Mouse (Mus musculus): Measurements from ENCODE around the gene Lrp1. TPM values are rescaled to one million over a fixed set of nuclear protein-coding genes. Genes with fewer than 3 reads are reported as not detected.
"Not testable (repeated sequence)": the region's sequence is repeated elsewhere in the genome, so short reads cannot be mapped to it uniquely, and the experiment has no call there.

Lrp1 gene
- total and polyA plus RNA-seq, 3 experiments: 74.0 to 83.7 (median 79.5) TPM

GRCm38 (mm10) chr10:127662666-127663253 is 41.8 kb upstream of the Lrp1 start:
- H3K27ac ChIP-seq: peak overlapping the region; percentile 85
- no peaks in the 10 kb centered on the region for H3K79me2 ChIP-seq (replicated peaks; ENCODE audit: control insufficient read depth, insufficient read depth, low read length)
- peaks cover 14% of the 10 kb centered on the region for H3K4me1 ChIP-seq (ENCODE audit: control insufficient read depth, insufficient read depth, low read length)
- no peaks in the 10 kb centered on the region for H3K36me3 ChIP-seq (ENCODE audit: control insufficient read depth, insufficient read depth, low read length)
- H3K27me3 ChIP-seq (ENCODE audit: control insufficient read depth, insufficient read depth, low read length): no peaks in the 10 kb centered on the region
- WGBS: 60% methylated on average over 19 of the region's 19 CpGs
- peak; percentile 51 to 58 for DNase-seq
- intact Hi-C loops (cut with DNase I): loop anchor here (1.0 kb wide), 1 partner anchor 18 kb away; no protein-coding TSS in a partner anchor
- H3K4me3 ChIP-seq: no peak overlapping the region
- TF ChIP-seq EP300 (IDR thresholded peaks at IDR 0.05; ENCODE audit: insufficient read depth, low read depth, low read length) (no peak), CTCF (IDR thresholded peaks at IDR 0.05) (peak; percentile 46), POLR2A (IDR thresholded peaks at IDR 0.05; ENCODE audit: insufficient read depth, low read depth, low read length) (no peak)
- peak overlapping the region; percentile 40 for H3K9ac ChIP-seq (ENCODE audit: low read depth, low read length)

DNA sequence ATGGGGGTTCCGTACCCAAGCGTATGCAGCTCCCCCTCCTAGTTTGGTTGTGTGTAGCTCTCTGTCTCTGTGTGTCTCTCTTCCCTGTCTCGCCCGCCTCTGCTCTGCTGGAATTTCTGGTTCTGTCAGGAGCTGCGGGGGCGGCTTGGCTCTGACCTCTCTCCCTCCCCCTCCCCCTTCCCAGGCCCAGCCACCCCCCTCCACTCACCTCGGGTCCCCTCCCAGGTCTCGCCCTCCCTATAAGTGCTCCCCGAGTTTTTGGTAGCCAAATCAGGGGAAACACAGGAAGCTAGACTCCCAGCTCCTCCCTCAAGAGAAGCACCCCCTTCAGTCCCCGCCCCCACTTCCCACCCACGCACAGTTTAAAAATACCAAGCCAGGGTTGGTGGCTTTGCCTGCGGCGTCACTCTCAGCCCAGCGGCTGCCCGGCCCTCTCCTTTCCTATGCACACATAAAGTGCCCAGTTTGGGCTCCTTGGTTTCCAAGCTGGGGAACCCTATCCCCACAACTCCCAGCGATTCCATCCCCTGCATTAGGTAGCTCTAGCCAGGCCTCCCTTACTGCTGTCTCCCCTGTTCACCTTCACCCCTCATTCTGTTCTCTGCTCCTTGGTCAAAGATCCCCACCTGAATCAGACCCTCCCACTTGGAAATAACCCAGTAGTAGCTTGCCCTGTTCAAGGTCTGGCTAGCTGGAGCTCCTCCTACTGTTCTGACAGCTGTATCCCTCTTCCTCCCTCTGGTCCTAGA is 41.1 kb upstream of the Lrp1 start:
- 1% methylated on average over 16 of the region's 16 CpGs for WGBS
- Histone ChIP-seq H3K27me3 (ENCODE audit: control insufficient read depth, insufficient read depth, low read length) (no peaks in the 10 kb centered on the region), H3K79me2 (replicated peaks; ENCODE audit: control insufficient read depth, insufficient read depth, low read length) (no peaks in the 10 kb centered on the region), H3K36me3 (ENCODE audit: control insufficient read depth, insufficient read depth, low read length) (no peaks in the 10 kb centered on the region), H3K9ac (ENCODE audit: low read depth, low read length) (peak overlapping the region; percentile 51), H3K4me3 (peak overlapping the region; percentile 46), H3K4me1 (ENCODE audit: control insufficient read depth, insufficient read depth, low read length) (peaks cover 14% of the 10 kb centered on the region), H3K27ac (peak overlapping the region; percentile 85)
- peak; percentile 75 to 80 for DNase-seq
- intact Hi-C loops (cut with DNase I): loop anchor here (1.0 kb wide), 1 partner anchor 18 kb away; no protein-coding TSS in a partner anchor
- no peak; the same call in 1 of the 2 replicates for TF ChIP-seq POLR2A (IDR thresholded peaks at IDR 0.05; ENCODE audit: insufficient read depth, low read depth, low read length)
- TF ChIP-seq EP300 (IDR thresholded peaks at IDR 0.05; ENCODE audit: insufficient read depth, low read depth, low read length): no peak
- TF ChIP-seq CTCF (IDR thresholded peaks at IDR 0.05): no peak

DNA sequence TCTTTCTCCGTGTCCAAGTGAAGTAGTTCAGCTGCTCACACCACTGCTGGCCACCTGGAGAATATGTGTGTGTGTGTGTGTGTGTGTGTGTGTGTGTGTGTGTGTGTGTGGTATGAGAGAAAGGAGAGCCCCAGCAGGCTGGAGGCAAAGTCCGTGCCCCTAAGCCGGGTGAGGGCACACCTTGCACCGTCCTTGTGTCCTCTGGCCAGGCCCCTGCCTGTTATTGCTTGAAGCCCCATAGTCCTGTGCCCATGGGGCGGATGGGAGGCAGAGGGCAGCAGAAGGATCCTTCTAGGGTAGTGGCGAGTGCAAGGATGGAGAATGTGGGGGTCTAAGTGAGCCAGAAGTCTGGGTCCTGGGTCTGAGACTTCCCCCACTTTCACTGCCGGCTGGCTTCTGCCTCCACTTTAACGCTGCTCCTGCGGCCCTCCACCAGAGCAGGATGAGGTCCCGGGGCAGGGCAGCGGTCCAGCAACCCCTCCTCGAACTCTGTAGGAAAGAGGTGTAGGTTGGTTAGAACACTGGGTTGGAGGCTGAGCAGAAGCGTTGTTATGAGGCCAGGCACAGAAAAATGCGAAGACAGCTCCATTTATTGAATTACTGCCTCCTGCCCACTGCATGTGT is 40.5 kb upstream of the Lrp1 start:
- WGBS: 27% methylated on average over 14 of the region's 14 CpGs
- intact Hi-C loops (cut with DNase I): no loop called here
- H3K4me1 ChIP-seq (ENCODE audit: control insufficient read depth, insufficient read depth, low read length): peaks cover 14% of the 10 kb centered on the region
- DNase-seq: peak; percentile 36 to 53
- peak overlapping the region; percentile 46 for H3K4me3 ChIP-seq
- H3K79me2 ChIP-seq (replicated peaks; ENCODE audit: control insufficient read depth, insufficient read depth, low read length): no peaks in the 10 kb centered on the region
- no peaks in the 10 kb centered on the region for H3K27me3 ChIP-seq (ENCODE audit: control insufficient read depth, insufficient read depth, low read length)
- peak overlapping the region; percentile 51 for H3K9ac ChIP-seq (ENCODE audit: low read depth, low read length)
- no peak for TF ChIP-seq CTCF (IDR thresholded peaks at IDR 0.05)
- TF ChIP-seq POLR2A (IDR thresholded peaks at IDR 0.05; ENCODE audit: insufficient read depth, low read depth, low read length): 0 out of 2 replicates have a peak, but pooled peaks have one; percentile 2
- no peak for TF ChIP-seq EP300 (IDR thresholded peaks at IDR 0.05; ENCODE audit: insufficient read depth, low read depth, low read length)
- peak overlapping the region; percentile 85 for H3K27ac ChIP-seq
- H3K36me3 ChIP-seq (ENCODE audit: control insufficient read depth, insufficient read depth, low read length): no peaks in the 10 kb centered on the region

- Histone ChIP-seq H3K4me1 (ENCODE audit: control insufficient read depth, insufficient read depth, low read length) (peaks cover 11% of the 10 kb centered on the region), H3K9ac (ENCODE audit: low read depth, low read length) (no peak overlapping the region), H3K27me3 (ENCODE audit: control insufficient read depth, insufficient read depth, low read length) (no peaks in the 10 kb centered on the region), H3K4me3 (no peak overlapping the region), H3K79me2 (replicated peaks; ENCODE audit: control insufficient read depth, insufficient read depth, low read length) (no peaks in the 10 kb centered on the region), H3K36me3 (ENCODE audit: control insufficient read depth, insufficient read depth, low read length) (no peaks in the 10 kb centered on the region), H3K27ac (no peak overlapping the region)
- TF ChIP-seq POLR2A (IDR thresholded peaks at IDR 0.05; ENCODE audit: insufficient read depth, low read depth, low read length): no peak
- TF ChIP-seq EP300 (IDR thresholded peaks at IDR 0.05; ENCODE audit: insufficient read depth, low read depth, low read length): no peak
- TF ChIP-seq CTCF (IDR thresholded peaks at IDR 0.05): no peak
- no peak for DNase-seq
- intact Hi-C loops (cut with DNase I): no loop called here
- 31% methylated on average over 1 of the region's 1 CpGs for WGBS
Measured at GRCm38 (mm10) chr10:127659551-127659950, 38.6 kb upstream of the Lrp1 start.

DNA sequence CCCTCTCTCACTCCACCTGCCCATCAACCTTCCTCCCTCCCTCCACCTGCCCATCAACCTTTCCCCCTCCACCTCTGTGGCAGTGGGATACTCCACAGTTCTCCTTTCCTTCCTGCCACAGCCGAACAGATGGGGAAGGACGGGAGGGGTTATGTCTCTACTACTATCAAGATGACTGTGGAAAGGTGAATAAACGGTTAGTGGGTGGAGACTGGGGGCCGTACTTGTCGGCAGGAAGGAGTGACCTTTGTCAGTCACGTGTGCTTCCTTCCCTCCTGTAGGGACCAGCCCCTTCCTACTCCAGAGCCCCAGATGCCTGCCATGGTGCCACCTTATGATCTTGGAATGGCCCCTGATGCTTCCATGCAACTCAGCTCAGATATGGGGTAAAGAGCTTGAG is 37.1 kb upstream of the Lrp1 start:
- H3K27me3 ChIP-seq (ENCODE audit: control insufficient read depth, insufficient read depth, low read length): no peaks in the 10 kb centered on the region
- H3K79me2 ChIP-seq (replicated peaks; ENCODE audit: control insufficient read depth, insufficient read depth, low read length): no peaks in the 10 kb centered on the region
- intact Hi-C loops (cut with DNase I): no loop called here
- H3K4me3 ChIP-seq: no peak overlapping the region
- no peaks in the 10 kb centered on the region for H3K36me3 ChIP-seq (ENCODE audit: control insufficient read depth, insufficient read depth, low read length)
- H3K4me1 ChIP-seq (ENCODE audit: control insufficient read depth, insufficient read depth, low read length): peaks cover 11% of the 10 kb centered on the region
- H3K27ac ChIP-seq: no peak overlapping the region
- 29% methylated on average over 6 of the region's 6 CpGs for WGBS
- TF ChIP-seq POLR2A (IDR thresholded peaks at IDR 0.05; ENCODE audit: insufficient read depth, low read depth, low read length) (no peak), CTCF (IDR thresholded peaks at IDR 0.05) (no peak), EP300 (IDR thresholded peaks at IDR 0.05; ENCODE audit: insufficient read depth, low read depth, low read length) (no peak)
- no peak overlapping the region for H3K9ac ChIP-seq (ENCODE audit: low read depth, low read length)
- no peak for DNase-seq

DNA sequence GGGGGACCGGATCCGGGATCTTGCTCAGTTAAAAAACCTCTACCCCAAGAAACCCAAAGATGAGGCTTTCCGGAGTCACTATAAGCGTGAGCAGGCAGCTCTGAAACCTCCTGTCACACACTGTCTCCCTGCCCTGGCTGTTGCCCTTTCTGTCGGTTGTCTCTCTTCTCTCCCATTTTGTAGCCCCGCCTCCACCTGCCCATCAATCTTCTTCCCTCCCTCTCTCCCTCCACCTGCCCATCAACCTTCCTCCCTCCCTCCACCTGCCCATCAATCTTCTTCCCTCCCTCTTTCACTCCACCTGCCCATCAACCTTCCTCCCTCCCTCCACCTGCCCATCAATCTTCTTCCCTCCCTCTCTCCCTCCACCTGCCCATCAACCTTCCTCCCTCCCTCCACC is 36.7 kb upstream of the Lrp1 start:
- DNase-seq; H3K36me3 ChIP-seq (ENCODE audit: control insufficient read depth, insufficient read depth, low read length); H3K79me2 ChIP-seq (replicated peaks; ENCODE audit: control insufficient read depth, insufficient read depth, low read length); H3K4me3 ChIP-seq; H3K27me3 ChIP-seq (ENCODE audit: control insufficient read depth, insufficient read depth, low read length); H3K4me1 ChIP-seq (ENCODE audit: control insufficient read depth, insufficient read depth, low read length); H3K27ac ChIP-seq; intact Hi-C loops (cut with DNase I); H3K9ac ChIP-seq (ENCODE audit: low read depth, low read length): not testable (repeated sequence)
- WGBS: 87% methylated on average over 6 of the region's 6 CpGs

All from heart, adult 2 months (tissue).